Mouse (Mus musculus) limb, embryonic 11.5 days (tissue): ENCODE data around the gene Cib2. TPM values are rescaled to one million over a fixed set of nuclear protein-coding genes. Genes with fewer than 3 reads are reported as not detected.

ENCODE experiments used
- ATAC-seq: fragments of 200-750 bp; cut with Nextera tagmentation; 2 replicates; pipeline ENCODE4 v1.8.0; 2017; ENCODE audit warnings: low read depth; ENCODE audit not compliant: insufficient number of reproducible peaks, low FRiP score, low TSS enrichment
- DNase-seq: peaks from one replicate; pipeline ENCODE4 v3.0.0-alpha.2; 2015; ENCODE audit warnings: low spot score
- H3K27ac ChIP-seq: fragments of 300-500 bp; sonication (generic); replicated peaks from 2 replicates; pipeline ENCODE4 v1.5.1; 2014; ENCODE audit warnings: low read depth, mild to moderate bottlenecking, low read length
- H3K27me3 ChIP-seq: fragments of 300-500 bp; sonication (generic); 2 replicates; pipeline ENCODE4 v1.6.1; 2014; ENCODE audit warnings: mild to moderate bottlenecking, low read length, mixed read lengths; ENCODE audit not compliant: control insufficient read depth, insufficient read depth
- H3K36me3 ChIP-seq: fragments of 300-500 bp; sonication (generic); 2 replicates; pipeline ENCODE4 v1.6.1; 2014; ENCODE audit warnings: mild to moderate bottlenecking, low read length, moderate library complexity, mixed read lengths; ENCODE audit not compliant: control insufficient read depth, insufficient read depth
- H3K4me1 ChIP-seq: fragments of 300-500 bp; sonication (generic); 2 replicates; pipeline ENCODE4 v1.6.1; 2014; ENCODE audit warnings: low read length, mixed read lengths; ENCODE audit not compliant: control insufficient read depth, insufficient read depth
- H3K4me2 ChIP-seq: fragments of 300-500 bp; sonication (generic); 2 replicates; pipeline ENCODE4 v1.6.1; 2014; ENCODE audit warnings: low read depth, mild to moderate bottlenecking, moderate library complexity; ENCODE audit not compliant: severe bottlenecking
- H3K4me3 ChIP-seq: fragments of 300-500 bp; sonication (generic); 2 replicates; pipeline ENCODE4 v1.5.1; 2014; ENCODE audit warnings: low read depth, low read length
- H3K9ac ChIP-seq: fragments of 300-500 bp; sonication (generic); 2 replicates; pipeline ENCODE4 v1.6.1; 2014; ENCODE audit warnings: mild to moderate bottlenecking, low read length
- H3K9me3 ChIP-seq: fragments of 300-500 bp; sonication (generic); 2 replicates; pipeline ENCODE4 v1.6.1; 2016; ENCODE audit warnings: low read length; ENCODE audit not compliant: control insufficient read depth
- WGBS: fragments of 180-500 bp; shearing (Covaris S2); extraction: QIAGEN DNeasy Blood & Tissue Kit; methylation state at CpG from one replicate; pipeline ENCODE4 v1.1.7; 2014; 5-methylcytosine and 5-hydroxymethylcytosine counted together
- polyA plus RNA-seq: library from polyadenylated mRNA; unstranded; fragments of >200 nt; fragmentation: Nextera tagmentation; extraction: Ambion mirVana; gene quantifications from 2 replicates; pipeline ENCODE4 v1.2.1, GENCODE M21; 2014

Gene Cib2
- polyA plus RNA-seq, 1 experiment from 2014 or later: 16.3 TPM

DNA sequence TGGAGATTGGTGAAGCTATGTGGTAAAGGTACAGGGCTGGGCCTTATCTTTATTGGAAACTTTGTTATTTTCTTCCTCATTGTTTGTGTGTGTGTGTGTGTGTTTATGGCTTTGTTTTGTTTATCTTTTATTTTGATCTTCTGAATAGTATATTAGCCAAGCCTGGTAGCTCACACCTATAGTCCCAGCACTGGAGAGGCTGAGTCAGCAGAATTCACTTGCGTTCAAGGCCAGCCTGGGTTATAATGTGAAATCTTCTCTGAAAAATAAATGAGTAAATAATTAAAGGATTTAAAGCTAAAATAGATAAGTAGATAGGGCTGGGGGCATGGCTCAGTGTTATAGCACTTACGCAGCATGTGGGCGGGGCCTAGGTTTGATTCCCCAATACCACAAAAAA is 21.8 kb downstream of the Cib2 start:
- Histone ChIP-seq H3K9ac (no peak overlapping the region), H3K27me3 (no peaks in the 10 kb centered on the region), H3K9me3 (no peaks in the 10 kb centered on the region), H3K4me1 (no peaks in the 10 kb centered on the region), H3K36me3 (no peaks in the 10 kb centered on the region), H3K4me2 (no peak overlapping the region), H3K27ac (no peak overlapping the region), H3K4me3 (no peak overlapping the region)
- ATAC-seq: no peak
- WGBS: 97% methylated on average over 3 of the region's 3 CpGs
- no peak for DNase-seq

DNA sequence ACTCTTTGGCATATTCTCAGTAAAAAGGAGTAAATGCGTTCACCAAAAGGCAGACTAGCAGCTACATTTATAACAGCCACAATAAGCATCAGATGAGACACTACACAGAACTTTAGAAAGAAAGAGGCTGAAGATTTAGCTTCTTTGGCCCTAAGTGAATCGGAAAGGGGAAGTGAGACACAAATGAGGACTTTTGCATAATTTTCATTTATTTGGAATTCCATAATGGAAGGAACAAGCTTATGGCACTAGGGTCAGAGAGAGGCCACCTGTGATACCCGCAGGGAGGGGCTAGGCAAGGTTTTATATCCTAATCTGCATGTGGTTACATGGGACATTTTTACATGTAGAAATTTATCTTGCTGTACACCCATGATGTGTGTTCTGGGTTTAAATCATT is 22.5 kb downstream of the Cib2 start:
- H3K27ac ChIP-seq: no peak overlapping the region
- no peaks in the 10 kb centered on the region for H3K27me3 ChIP-seq
- H3K9me3 ChIP-seq: no peaks in the 10 kb centered on the region
- H3K36me3 ChIP-seq: no peaks in the 10 kb centered on the region
- H3K4me2 ChIP-seq: no peak overlapping the region
- ATAC-seq (no peak), DNase-seq (no peak)
- 82% methylated on average over 3 of the region's 3 CpGs for WGBS
- H3K4me1 ChIP-seq: no peaks in the 10 kb centered on the region
- no peak overlapping the region for H3K9ac ChIP-seq
- no peak overlapping the region for H3K4me3 ChIP-seq

DNA sequence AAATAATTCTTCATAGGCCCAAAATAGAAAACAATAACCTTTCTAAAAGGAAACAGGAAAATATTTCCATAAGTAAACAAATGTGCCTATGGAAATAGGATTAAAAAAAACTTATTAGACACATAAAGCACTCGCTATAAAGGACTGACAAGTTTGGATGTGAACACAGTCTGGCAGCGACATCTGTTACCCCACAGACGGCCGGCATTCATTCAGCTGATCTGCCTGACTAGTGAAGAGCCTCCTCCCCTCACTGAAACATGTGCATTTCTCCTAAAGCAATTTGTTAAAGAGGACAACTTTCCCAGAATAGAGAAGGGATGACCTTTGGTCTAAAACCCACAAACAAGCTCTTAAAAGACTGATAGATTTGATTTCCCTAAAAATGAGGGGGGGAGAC is 23.0 kb downstream of the Cib2 start:
- Histone ChIP-seq H3K4me1 (no peaks in the 10 kb centered on the region), H3K36me3 (no peaks in the 10 kb centered on the region), H3K27me3 (no peaks in the 10 kb centered on the region), H3K9me3 (no peaks in the 10 kb centered on the region), H3K27ac (no peak overlapping the region), H3K4me3 (no peak overlapping the region), H3K4me2 (no peak overlapping the region), H3K9ac (no peak overlapping the region)
- DNase-seq: no peak
- no peak for ATAC-seq
- 74% methylated on average over 4 of the region's 4 CpGs for WGBS

DNA sequence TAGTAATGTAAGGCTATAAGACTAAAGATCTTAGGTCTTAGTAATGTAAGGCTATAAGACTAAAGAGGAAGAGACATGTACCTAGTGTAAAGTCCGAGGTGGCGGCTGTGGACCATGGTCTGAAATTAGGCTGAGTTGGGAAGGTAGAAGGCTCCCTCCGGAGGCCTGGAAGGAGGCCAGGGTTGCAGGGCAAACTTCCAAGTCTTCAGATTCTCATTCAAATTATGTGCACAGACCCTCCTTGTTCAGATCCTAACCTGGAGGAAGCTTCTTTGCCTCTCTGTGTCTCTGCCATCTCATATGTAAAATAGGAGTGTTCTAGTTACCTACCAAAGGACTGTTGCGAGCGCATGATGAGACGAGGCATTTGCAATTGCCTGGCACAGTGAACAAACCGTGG is 23.8 kb downstream of the Cib2 start:
- Histone ChIP-seq H3K4me3 (no peak overlapping the region), H3K9me3 (no peaks in the 10 kb centered on the region), H3K36me3 (no peaks in the 10 kb centered on the region), H3K4me2 (no peak overlapping the region), H3K27ac (no peak overlapping the region), H3K9ac (no peak overlapping the region), H3K4me1 (no peaks in the 10 kb centered on the region), H3K27me3 (no peaks in the 10 kb centered on the region)
- no peak for DNase-seq
- 87% methylated on average over 7 of the region's 7 CpGs for WGBS
- no peak for ATAC-seq

DNA sequence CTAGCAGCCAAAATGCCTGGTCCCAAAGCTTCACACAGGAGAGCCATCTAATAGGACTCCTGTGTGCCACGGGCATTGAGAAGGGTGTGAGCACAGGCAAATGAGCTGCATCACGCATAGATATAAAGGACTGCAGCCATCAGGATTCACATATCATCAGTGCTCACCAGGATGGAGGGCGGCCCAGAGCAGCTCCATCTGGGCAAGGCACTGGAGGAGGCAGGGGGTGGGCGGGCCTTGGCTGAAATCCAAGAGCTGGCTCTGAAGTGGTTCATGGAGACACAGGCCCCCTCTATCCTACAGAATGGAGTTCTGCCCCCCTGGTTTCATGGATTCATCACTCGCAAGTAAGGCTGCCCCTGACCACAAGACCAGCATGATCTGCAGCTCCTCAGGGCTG is 26.0 kb downstream of the Cib2 start:
- 75% methylated on average over 5 of the region's 5 CpGs for WGBS

DNA sequence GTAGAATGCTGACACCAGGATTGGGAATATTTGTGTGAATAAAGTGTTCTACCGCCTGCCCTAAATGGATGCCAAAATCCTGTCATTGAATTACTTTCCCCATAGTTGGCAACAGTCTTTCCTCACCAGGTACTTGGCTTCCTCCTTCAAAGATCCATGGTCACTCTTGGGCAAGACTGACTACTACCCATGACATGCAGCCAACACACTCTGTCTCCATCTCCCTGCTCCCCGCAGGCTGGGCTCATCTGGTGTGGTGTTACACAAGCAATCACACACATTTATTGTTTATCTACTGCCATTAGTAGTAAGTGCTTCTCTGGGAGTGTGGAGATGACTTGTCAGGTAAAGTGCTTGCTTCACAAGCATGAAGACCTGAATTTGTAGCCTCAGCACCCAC is 27.1 kb downstream of the Cib2 start:
- no peak overlapping the region for H3K4me3 ChIP-seq
- H3K27me3 ChIP-seq: no peaks in the 10 kb centered on the region
- H3K4me1 ChIP-seq: no peaks in the 10 kb centered on the region
- no peak overlapping the region for H3K27ac ChIP-seq
- no peak for DNase-seq
- no peak overlapping the region for H3K9ac ChIP-seq
- ATAC-seq: no peak
- 92% methylated on average over 2 of the region's 2 CpGs for WGBS
- H3K36me3 ChIP-seq: no peaks in the 10 kb centered on the region
- H3K9me3 ChIP-seq: no peaks in the 10 kb centered on the region
- H3K4me2 ChIP-seq: no peak overlapping the region

More for the DNA sequence above, 26.0 kb downstream of the Cib2 start:
- no peaks in the 10 kb centered on the region for H3K36me3 ChIP-seq
- no peaks in the 10 kb centered on the region for H3K27me3 ChIP-seq
- H3K4me2 ChIP-seq: no peak overlapping the region
- H3K27ac ChIP-seq: no peak overlapping the region
- no peaks in the 10 kb centered on the region for H3K9me3 ChIP-seq
- H3K4me3 ChIP-seq: no peak overlapping the region
- ATAC-seq (no peak), DNase-seq (no peak)
- no peak overlapping the region for H3K9ac ChIP-seq
- H3K4me1 ChIP-seq: no peaks in the 10 kb centered on the region

DNA sequence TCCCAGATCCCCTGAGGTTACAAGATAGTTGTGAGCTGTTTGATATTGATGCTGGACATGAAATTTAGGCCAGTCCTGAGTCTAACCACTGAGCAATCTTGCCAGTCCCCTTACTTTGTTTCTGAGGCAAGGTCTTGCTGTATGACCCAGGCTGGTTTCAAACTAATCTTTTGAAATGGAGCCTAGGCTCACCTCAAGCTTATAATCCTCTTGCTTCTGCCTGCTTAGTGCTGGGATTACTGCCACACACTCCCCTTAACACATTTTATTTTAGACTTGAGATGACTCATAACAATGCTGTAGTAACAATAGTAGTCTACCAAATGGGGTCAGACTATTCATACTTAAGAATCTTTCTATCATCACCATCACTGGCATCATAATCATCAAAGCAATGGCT is 28.6 kb downstream of the Cib2 start:
- H3K4me1 ChIP-seq: no peaks in the 10 kb centered on the region
- H3K4me3 ChIP-seq: no peak overlapping the region
- H3K9ac ChIP-seq: no peak overlapping the region
- H3K27me3 ChIP-seq: no peaks in the 10 kb centered on the region
- no peak overlapping the region for H3K27ac ChIP-seq
- H3K9me3 ChIP-seq: no peaks in the 10 kb centered on the region
- no peak overlapping the region for H3K4me2 ChIP-seq
- DNase-seq: no peak
- ATAC-seq: no peak
- no peaks in the 10 kb centered on the region for H3K36me3 ChIP-seq

DNA sequence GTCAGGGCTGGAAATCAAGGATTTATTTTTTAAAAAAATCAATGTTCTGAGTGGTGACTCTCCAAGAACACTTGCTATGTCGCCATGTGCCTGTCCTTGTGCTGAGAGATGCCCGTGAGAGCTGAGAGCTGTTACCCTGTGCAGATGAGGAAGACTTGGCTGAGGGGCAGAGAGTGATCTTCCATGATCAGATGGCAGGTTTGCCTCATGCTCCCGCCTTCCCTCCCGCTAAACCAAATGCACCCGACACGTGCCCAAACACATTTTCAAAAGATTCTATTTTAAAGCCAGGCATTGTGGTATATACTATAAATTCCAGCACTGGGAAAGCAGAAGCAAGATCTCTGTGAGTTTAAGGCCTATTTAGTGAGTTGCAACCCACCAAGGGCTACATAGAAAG is 29.2 kb downstream of the Cib2 start:
- H3K27ac ChIP-seq: no peak overlapping the region
- 85% methylated on average over 6 of the region's 6 CpGs for WGBS

DNA sequence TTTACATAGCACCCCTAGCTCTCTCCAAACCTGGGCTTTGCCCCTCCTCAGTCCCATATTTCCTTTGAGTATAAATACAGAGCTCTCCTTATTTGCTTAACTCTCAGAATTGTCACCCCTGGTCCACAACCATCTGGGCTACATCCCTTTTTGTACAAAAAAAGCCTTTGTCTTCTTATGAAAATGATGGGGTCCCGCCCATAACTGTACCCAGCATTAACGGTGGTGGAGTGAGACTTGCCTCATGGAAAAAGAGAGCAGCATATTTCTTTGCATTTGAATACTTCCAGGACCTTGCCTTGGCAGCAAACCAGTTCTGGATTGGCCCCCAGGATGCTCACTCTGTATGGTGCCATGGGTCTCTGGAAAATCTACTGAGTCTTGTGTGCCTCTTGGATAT is 30.1 kb downstream of the Cib2 start:
- ATAC-seq (no peak), DNase-seq (no peak)
- no peak overlapping the region for H3K4me3 ChIP-seq

More for the DNA sequence above, 29.2 kb downstream of the Cib2 start:
- DNase-seq (no peak), ATAC-seq (no peak)
- H3K27me3 ChIP-seq: no peaks in the 10 kb centered on the region
- H3K4me3 ChIP-seq: no peak overlapping the region
- no peak overlapping the region for H3K9ac ChIP-seq
- H3K4me2 ChIP-seq: no peak overlapping the region
- no peaks in the 10 kb centered on the region for H3K4me1 ChIP-seq
- H3K36me3 ChIP-seq: no peaks in the 10 kb centered on the region
- no peaks in the 10 kb centered on the region for H3K9me3 ChIP-seq

More for the DNA sequence above, 30.1 kb downstream of the Cib2 start:
- 80% methylated on average over 2 of the region's 2 CpGs for WGBS
- H3K27ac ChIP-seq: no peak overlapping the region
- H3K9me3 ChIP-seq: no peaks in the 10 kb centered on the region
- no peaks in the 10 kb centered on the region for H3K4me1 ChIP-seq
- no peaks in the 10 kb centered on the region for H3K27me3 ChIP-seq
- H3K4me2 ChIP-seq: no peak overlapping the region
- H3K36me3 ChIP-seq: no peaks in the 10 kb centered on the region
- H3K9ac ChIP-seq: no peak overlapping the region
